Mouse (Mus musculus): ENCODE data around the gene Cd93. TPM values are rescaled to one million over a fixed set of nuclear protein-coding genes. Genes with fewer than 3 reads are reported as not detected.

Cd93 gene
- 10.1 TPM for polyA plus RNA-seq (2015; fragmentation: Illumina TruSeq; extraction: RNeasy Lipid Tissue Mini Kit (QIAGEN cat#74804); ENCODE audit: insufficient read depth, low read depth, low replicate concordance)

DNA sequence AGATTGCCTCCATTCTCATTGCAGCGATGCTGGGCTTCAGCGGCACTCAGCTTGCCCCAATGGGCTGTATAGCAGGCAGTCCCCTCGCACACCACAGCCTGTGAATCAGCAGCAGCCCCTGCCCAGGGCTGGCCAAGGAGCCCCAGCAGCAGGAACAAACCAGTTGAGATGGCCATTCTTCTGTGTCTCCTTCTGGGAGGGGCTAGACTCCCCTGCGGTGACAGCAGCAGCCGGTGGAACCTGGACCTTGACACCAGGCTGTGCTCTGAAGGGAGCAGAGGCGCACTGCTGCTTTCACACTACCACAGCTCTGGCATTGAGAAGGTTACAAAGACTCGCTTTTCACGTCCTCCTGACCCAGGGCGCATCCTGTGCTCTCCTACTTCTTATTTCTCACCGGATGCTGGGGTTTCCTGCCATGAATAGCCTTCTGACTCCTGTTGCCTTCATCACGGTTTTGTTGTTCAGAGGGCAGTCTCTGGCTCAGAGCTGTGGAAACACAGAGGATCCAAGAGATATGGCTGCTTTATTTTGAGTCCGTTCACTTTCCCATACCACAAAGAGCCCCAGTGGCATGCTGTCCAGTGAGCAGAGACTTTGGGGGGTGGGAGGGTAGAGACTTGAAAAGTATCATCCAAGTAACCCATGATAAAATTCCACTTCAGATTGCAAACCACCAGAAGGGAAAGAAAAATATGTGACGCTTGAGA is at the start of gene Cd93:
Gene Cd93 (minus strand): TSS at position 315 of the 710 bp plus-strand sequence.

DNA sequence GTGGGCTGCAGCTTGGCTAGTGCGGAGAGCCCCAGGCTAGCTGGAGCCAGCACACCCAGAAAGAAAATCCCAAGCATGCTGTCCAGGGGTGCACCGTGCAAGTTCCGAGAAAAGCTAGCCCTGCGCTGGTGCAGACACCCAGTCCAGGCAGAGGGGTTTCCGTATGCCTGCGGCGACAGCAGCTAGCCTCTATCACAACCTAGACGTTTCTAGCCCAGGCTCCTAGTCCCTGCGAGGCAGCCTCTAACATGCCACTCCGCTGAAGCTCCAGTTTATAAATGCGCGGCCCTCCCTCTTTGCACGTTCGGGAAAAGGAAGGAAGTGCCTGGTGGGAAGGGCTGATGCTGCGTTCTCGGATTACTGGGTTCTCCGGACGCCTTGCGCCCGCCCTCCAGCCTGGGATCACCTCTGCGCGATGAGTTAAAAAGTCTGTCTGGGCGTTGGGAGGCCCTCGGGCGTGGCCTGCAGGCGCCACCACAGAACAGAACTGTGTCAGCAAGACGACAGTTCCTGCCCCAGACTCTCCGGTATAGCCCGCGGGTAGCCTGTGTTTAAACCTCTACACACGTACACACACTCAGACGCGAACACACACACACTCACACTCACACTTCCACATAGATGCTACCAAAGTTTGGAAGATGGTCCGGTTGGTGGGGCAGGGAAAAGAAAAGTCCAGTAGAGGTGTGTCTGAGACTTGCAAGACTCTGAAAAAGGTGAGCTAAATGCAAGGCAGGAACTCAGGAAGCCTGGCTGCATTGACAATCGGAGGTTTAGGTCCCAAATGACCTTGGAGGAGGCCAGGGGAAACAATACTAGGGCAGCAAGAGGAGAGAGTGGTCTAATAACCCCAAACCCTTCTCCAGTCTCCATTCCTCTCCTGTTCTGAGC is 35.2 kb downstream of the Cd93 start, which contains the start of gene Thbd:
Gene Thbd (minus strand): TSS at position 319 of the 891 bp plus-strand sequence.

DNA sequence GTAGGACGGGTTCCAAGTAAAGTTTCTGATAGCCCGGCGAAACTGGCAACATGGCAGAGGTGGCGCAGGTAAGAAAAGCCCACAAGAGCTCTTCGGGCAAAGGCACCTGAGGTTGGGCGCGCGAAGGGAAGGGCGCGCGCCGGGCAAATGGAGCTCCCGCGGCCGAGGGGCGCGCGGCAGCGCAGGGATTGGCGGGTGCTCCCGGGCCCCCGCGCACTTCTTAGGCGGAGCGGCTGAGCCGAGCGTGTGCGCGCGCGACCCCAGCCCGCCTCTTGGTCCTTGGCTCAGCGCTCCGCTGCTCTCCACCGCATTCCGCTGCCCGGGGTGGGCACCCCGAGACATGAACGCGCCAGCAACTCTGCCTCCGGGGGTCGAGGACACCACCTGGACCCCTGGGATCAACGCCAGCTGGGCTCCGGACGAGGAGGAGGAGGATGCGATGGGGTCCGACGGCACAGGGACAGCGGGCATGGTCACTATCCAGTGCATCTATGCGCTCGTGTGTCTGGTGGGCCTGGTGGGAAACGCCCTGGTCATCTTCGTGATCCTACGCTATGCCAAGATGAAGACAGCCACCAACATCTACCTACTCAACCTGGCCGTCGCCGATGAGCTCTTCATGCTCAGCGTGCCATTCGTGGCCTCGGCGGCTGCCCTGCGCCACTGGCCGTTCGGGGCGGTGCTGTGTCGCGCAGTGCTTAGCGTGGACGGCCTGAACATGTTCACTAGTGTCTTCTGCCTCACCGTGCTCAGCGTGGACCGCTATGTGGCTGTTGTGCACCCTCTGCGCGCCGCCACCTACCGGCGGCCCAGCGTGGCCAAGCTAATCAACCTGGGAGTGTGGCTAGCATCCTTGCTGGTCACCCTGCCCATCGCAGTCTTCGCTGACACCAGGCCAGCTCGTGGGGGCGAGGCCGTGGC is 48.0 kb downstream of the Cd93 start, which contains the start of gene Sstr4:
Gene Sstr4 (plus strand): TSS at position 214 of the 921 bp plus-strand sequence.

Other genes with a start within 250 kb of the Cd93 start
- 1.2 TPM for gene Sstr4, start 48.2 kb downstream of the Cd93 start, polyA plus RNA-seq (2015; fragmentation: Illumina TruSeq; extraction: RNeasy Lipid Tissue Mini Kit (QIAGEN cat#74804); ENCODE audit: insufficient read depth, low read depth, low replicate concordance)
- 37.8 TPM for gene Thbd, start 35.4 kb downstream of the Cd93 start, polyA plus RNA-seq (2015; fragmentation: Illumina TruSeq; extraction: RNeasy Lipid Tissue Mini Kit (QIAGEN cat#74804); ENCODE audit: insufficient read depth, low read depth, low replicate concordance)
- gene Nxt1, start 229.0 kb upstream of the Cd93 start, polyA plus RNA-seq (2015; fragmentation: Illumina TruSeq; extraction: RNeasy Lipid Tissue Mini Kit (QIAGEN cat#74804); ENCODE audit: insufficient read depth, low read depth, low replicate concordance) = 2.8 TPM
- 3.0 TPM for gene Gzf1, start 237.5 kb upstream of the Cd93 start, polyA plus RNA-seq (2015; fragmentation: Illumina TruSeq; extraction: RNeasy Lipid Tissue Mini Kit (QIAGEN cat#74804); ENCODE audit: insufficient read depth, low read depth, low replicate concordance)